Mouse (Mus musculus): ENCODE measurements around the gene Olfr555.
"Not testable (repeated sequence)": the region's sequence is repeated elsewhere in the genome, so short reads cannot be mapped to it uniquely, and the experiment has no call there.

The Olfr555 gene

GRCm38 (mm10) chr7:102658523-102658922, at the start of gene Olfr555:
Gene Olfr555, plus strand, starts transcription at chr7:102658823.
- no peak for DNase-seq (ENCODE audit: low spot score)

DNA sequence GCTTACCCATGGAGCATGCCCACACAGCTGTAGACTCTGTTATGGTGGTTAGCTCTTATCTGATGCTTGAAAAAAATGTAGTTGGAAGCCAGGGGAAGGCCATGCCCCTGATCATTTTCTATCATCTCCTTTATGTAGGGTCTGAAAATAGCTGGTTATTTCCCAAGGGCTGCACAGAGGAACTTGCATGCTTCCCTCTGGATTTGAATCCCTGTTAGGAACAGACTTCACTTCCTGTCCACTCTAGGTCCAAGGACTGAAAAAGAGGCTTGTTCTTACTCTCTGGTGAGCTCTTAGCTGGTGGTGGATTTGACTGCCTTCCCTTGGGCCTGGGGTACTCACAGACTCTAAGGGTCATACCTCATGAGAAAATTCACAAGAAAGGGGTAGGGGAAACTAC, 40.5 kb upstream of the Olfr555 start, which contains the start of gene Olfr553:
Gene Olfr553, minus strand, starts transcription at position 101 of the 400 bp plus-strand sequence.
- no peak for DNase-seq (ENCODE audit: low spot score)

- DNase-seq (ENCODE audit: low spot score), result no peak
Observed at GRCm38 (mm10) chr7:102619608-102620007, 39.0 kb upstream of the Olfr555 start.

GRCm38 (mm10) chr7:102620368-102620767, 38.3 kb upstream of the Olfr555 start:
- not testable (repeated sequence) for DNase-seq (ENCODE audit: low spot score)

DNA sequence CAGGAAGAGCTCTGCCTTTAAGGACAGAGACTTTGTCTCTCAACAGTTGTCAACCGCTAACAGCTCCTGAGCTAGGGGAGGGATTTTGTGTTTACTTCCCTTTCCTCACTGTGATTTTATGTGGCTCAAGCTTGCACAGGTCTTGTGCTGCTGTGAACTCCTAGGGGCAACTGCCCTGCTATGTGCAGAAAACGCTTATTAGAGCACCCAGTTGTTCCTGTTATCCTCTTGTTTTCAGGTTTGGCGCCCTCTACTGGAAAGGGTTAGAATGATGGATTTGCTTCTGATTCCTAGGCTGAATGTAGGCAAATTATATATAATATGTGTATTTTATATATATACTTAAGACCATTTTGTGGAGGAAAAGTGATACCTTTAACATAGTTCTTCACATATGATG, 22.0 kb upstream of the Olfr555 start:
- DNase-seq (ENCODE audit: low spot score), result peak; percentile 56

DNA sequence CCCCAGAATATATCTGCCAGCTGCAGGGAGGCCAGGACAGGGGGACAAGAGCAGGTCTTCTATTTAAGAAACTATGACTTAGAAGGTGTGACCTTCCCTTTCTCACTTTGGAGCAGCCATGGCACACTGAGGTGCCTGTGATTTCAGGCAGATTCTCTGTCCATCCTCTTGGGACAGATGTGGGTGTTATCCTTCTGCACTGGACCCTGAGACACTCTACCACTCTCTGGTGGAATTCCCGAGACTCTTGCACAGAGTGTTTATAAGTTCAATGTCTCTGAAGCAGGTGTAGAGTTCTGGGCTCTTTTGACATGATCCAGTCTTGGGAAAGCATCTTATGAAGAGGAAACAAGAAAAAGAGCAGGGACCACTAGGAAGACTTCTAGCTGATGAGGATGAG, 20.5 kb upstream of the Olfr555 start, which contains the start of gene Olfr554:
Gene Olfr554, plus strand, starts transcription at position 301 of the 400 bp plus-strand sequence.
- DNase-seq (ENCODE audit: low spot score), result no peak

- not testable (repeated sequence) for DNase-seq (ENCODE audit: low spot score)
Observed at GRCm38 (mm10) chr7:102644945-102645344, 13.7 kb upstream of the Olfr555 start.

- DNase-seq (ENCODE audit: low spot score), result no peak
Observed at GRCm38 (mm10) chr7:102664599-102664998, 6.0 kb downstream of the Olfr555 start, which contains the start of gene Olfr556. Gene Olfr556, plus strand, starts transcription at chr7:102664899.

DNA sequence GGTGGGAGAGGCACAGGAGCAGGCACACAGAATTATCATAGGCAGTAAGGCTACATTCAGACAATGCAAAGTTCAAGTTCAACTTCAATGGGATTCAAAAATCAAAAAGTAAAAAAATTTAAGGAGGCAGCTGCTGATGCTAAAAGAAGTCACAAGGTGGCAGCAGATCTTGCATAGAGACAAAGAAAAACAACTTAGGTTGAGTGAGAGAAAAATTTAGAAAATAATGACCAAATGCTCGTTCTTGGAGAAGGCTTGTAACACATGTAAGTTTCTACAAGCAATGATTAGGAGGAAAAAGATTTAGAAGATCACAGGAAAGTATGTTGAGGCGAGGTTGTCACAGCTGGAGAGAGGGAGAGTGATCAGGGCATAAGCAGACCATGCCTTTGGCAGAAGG, 6.8 kb downstream of the Olfr555 start:
- DNase-seq (ENCODE audit: low spot score), result peak; percentile 7

GRCm38 (mm10) chr7:102676225-102676624, 17.6 kb downstream of the Olfr555 start:
- no peak for DNase-seq (ENCODE audit: low spot score)

DNA sequence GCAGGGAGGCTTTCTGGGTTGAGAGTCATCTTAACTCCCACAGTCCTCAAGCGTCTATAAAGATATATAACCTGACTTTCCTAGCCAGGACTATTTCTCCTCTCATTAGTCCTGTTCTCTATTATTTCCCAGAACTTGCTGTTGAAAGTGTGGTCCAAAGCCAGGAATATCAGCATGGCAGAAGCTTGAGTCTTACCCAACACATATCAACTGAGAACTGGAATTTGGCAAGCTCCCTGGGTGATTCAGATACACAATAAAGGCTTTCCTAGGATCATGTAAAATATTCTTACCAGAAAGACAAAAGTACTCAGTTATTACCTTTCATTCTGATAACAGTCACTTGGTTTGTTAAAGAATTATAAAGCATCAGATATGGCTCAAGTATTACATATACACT, 23.3 kb downstream of the Olfr555 start:
- no peak for DNase-seq (ENCODE audit: low spot score)

DNA sequence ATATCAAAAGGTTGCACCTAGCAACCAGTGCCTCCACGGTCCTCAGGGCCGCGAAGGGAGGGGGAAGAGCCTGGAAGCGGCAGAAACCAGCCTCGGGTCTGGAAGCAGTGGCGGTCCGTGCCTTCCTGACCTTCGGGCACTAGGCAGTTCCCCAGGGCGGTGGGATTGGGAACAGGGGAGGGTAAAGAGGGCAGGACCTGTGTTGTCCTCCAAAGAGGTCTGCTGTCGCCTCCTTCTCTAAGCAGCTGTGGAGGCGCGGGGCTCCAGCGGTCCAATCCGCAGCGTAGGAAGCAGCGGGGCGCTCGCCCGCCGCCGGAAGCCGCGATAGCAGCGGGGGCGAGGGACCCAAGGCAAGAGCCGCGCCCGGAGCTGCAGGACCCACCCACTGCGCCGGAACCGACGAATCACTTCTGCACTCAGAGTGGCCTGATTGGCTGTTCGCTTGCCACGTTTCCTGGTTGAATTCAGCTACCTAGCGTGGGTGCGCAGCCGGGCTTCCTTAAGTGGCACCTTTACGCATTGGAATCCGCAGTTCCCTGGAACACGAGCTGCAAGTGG, 28.4 kb downstream of the Olfr555 start, which contains the start of gene Trim68:
Gene Trim68, minus strand, starts transcription at position 384 of the 558 bp plus-strand sequence.
- DNase-seq (ENCODE audit: low spot score), result peak; percentile 87

- no peak for DNase-seq (ENCODE audit: low spot score)
Observed at GRCm38 (mm10) chr7:102695358-102696125, 36.9 kb downstream of the Olfr555 start, which contains the start of gene Olfr557. Gene Olfr557, plus strand, starts transcription at chr7:102695910.

- DNase-seq (ENCODE audit: low spot score), result no peak
Observed at GRCm38 (mm10) chr7:102698461-102698860, 39.8 kb downstream of the Olfr555 start.

- no peak for DNase-seq (ENCODE audit: low spot score)
Observed at GRCm38 (mm10) chr7:102701915-102702314, 43.3 kb downstream of the Olfr555 start, which contains the start of gene Olfr558. Gene Olfr558, plus strand, starts transcription at chr7:102702215.
